Mouse (Mus musculus): ENCODE results near the gene B630019K06Rik. TPM values are rescaled to one million over a fixed set of nuclear protein-coding genes. Genes with fewer than 3 reads are reported as not detected.
"Not testable (repeated sequence)": the region's sequence is repeated elsewhere in the genome, so short reads cannot be mapped to it uniquely, and the experiment has no call there.

B630019K06Rik gene
- 2.0 and 2.6 TPM in 2 replicates for polyA plus RNA-seq (2015; fragmentation: Nextera tagmentation; extraction: Ambion mirVana)

DNA sequence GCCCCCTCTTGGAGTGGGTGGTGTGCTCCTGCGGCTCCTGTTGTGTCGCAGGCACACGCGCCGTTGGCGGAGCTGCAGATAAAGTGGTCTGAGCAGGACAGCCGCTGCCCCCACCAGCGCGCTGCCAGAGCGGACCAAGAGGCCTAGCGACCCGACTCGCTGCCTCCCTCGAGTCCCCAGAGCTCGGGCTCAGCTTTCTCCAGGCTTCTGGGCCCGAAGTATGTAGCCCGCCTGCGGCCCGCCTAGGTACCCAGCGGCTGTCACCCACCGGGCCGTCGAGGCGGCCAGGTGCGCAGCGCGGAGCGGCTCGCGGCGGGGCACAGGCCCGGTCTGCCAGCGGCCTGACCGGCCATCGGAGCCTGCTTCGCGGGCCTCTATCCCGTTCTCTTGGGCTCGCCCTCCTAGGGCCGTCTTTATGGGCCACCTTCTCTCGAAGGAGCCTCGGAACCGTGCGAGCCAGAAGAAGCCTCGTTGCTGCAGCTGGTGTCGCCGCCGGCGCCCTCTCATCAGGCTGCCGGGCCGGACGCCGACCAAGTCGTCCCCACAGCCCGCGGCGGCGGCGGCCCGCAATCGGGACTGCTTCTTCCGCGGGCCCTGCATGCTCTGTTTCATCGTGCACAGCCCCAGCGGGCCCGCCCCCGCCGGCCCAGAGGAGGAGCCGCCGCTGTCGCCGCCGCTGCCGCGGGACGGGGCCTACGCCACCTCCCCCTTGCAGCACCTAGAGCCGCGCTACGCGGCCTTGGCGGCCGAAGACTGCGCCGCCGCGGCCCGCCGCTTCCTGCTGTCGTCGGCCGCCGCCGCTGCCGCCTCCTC, at the start of gene B630019K06Rik:
B630019K06Rik (plus strand) TSS at position 40 of the 813 bp plus-strand sequence.
- peak; percentile 93 for ATAC-seq (ENCODE audit: insufficient read depth, low FRiP score)
- peak within 1 kb of the TSS; percentile 74 for H3K4me2 ChIP-seq (ENCODE audit: low read depth, low read length)
- H3K9ac ChIP-seq (ENCODE audit: low read length) = peak within 1 kb of the TSS; percentile 87
- WGBS = 14% methylated on average over 66 of the region's 95 CpGs
- H3K27ac ChIP-seq (ENCODE audit: low read length) = peak within 1 kb of the TSS; percentile 87
- no peaks in the 10 kb centered on the region for H3K27me3 ChIP-seq (ENCODE audit: control insufficient read depth, insufficient read depth, low read length)
- peak within 1 kb of the TSS; percentile 59 for H3K4me3 ChIP-seq (replicated peaks; ENCODE audit: low read length)
- H3K9me3 ChIP-seq (replicated peaks; ENCODE audit: control insufficient read depth, low read length) = no peaks in the 10 kb centered on the region
- H3K4me1 ChIP-seq (ENCODE audit: control insufficient read depth, insufficient read depth, low read length) = no peaks in the 10 kb centered on the region
- no peaks in the 10 kb centered on the region for H3K36me3 ChIP-seq (ENCODE audit: control insufficient read depth, insufficient read depth, low read length)

DNA sequence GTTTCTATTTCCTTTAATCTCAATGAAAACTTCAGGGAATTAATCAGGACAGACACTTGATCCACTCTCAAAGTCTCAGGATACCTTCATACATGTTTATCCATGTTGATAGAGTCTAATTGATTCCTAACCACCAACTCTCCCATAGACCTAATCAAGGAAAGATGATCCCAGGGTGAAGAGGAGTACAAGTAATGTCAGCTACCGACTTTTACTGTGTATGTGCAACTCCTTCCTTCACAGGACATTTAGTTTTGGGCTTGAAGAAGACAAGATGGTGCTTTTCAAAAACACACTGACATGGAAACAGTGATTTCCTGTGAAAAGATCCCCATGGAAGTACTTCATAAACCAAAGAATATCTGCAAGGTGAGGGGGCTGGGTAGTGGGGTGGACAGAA, 48.5 kb upstream of the B630019K06Rik start, which contains the start of gene Gm6592:
Gm6592 (plus strand) TSS at position 301 of the 400 bp plus-strand sequence.
- Histone ChIP-seq H3K4me2 (ENCODE audit: low read depth, low read length) (no peak within 1 kb of the TSS), H3K27me3 (ENCODE audit: control insufficient read depth, insufficient read depth, low read length) (no peaks in the 10 kb centered on the region), H3K9ac (ENCODE audit: low read length) (no peak within 1 kb of the TSS), H3K9me3 (replicated peaks; ENCODE audit: control insufficient read depth, low read length) (no peaks in the 10 kb centered on the region), H3K4me1 (ENCODE audit: control insufficient read depth, insufficient read depth, low read length) (no peaks in the 10 kb centered on the region), H3K36me3 (ENCODE audit: control insufficient read depth, insufficient read depth, low read length) (no peaks in the 10 kb centered on the region), H3K27ac (ENCODE audit: low read length) (no peak within 1 kb of the TSS), H3K4me3 (replicated peaks; ENCODE audit: low read length) (no peak within 1 kb of the TSS)
- 52% methylated on average over 1 of the region's 1 CpGs for WGBS
- no peak for ATAC-seq (ENCODE audit: insufficient read depth, low FRiP score)

DNA sequence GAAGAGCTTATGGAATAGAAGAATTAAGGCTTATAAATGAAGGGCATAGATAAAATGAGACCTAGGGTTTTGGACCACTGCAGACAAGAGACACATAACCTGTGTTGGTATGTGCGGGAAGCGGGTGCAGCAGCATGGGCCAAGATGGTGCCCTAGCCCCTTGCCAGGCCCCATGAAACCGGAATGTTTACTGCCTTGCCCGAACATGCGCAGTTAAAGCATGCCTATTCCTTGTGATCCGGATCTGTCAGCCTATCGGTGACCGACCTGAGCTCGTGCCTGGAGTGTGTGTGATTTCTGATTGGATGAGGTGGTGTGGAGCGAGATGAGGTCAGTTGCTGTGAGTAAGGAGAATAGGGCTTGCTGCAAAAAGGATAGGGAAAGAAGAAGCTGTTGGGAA, 39.7 kb upstream of the B630019K06Rik start:
- Histone ChIP-seq H3K4me3 (replicated peaks; ENCODE audit: low read length) (no peak overlapping the region), H3K36me3 (ENCODE audit: control insufficient read depth, insufficient read depth, low read length) (no peaks in the 10 kb centered on the region), H3K4me2 (ENCODE audit: low read depth, low read length) (no peak overlapping the region), H3K27ac (ENCODE audit: low read length) (no peak overlapping the region), H3K9me3 (replicated peaks; ENCODE audit: control insufficient read depth, low read length) (no peaks in the 10 kb centered on the region), H3K27me3 (ENCODE audit: control insufficient read depth, insufficient read depth, low read length) (no peaks in the 10 kb centered on the region), H3K9ac (ENCODE audit: low read length) (no peak overlapping the region), H3K4me1 (ENCODE audit: control insufficient read depth, insufficient read depth, low read length) (no peaks in the 10 kb centered on the region)
- no peak for ATAC-seq (ENCODE audit: insufficient read depth, low FRiP score)
- WGBS = 89% methylated on average over 10 of the region's 10 CpGs

DNA sequence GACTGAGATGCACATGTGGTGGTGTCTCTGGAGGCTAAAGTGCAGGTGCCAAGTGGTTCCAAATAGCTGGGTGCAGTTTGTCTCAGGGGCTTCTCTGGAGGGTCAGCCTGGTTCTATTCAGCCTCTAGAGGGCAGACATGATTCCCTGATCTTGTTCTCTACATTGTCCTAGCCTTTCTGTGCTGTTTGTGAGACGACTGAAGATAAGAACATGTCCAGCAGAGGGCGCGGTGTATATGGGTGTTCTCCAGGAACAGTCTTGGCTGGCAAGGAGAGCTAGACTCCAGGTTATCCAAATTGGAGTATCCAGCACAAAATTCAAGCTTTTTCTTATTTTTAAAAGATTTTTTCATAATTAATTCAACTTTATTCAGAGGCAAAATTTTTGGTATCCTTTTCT, 27.9 kb upstream of the B630019K06Rik start:
- ATAC-seq (ENCODE audit: insufficient read depth, low FRiP score); H3K4me2 ChIP-seq (ENCODE audit: low read depth, low read length): not testable (repeated sequence)
- WGBS = 3% methylated on average over 3 of the region's 3 CpGs

DNA sequence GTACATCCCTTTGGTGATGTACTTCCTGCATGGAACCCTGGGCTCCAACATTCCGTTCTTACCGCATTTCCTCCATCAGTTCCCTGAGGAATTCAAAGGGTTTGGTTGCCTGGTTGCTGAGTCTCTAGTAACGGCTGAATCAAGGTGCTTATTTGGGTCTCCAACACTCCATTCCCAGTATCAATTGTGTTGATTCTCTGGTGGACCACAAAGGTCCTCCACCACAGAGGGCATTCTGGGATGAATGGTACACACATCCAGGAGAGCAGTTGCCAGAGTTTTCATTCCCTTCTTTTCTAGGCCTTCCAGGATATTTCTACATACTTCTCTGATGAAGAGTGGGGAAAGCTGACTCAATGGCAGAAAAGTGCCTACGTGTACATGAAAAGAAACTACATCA, 18.2 kb upstream of the B630019K06Rik start, which contains the start of gene Gm5751:
Gm5751 (plus strand) TSS at position 301 of the 400 bp plus-strand sequence.
- ATAC-seq (ENCODE audit: insufficient read depth, low FRiP score); H3K4me2 ChIP-seq (ENCODE audit: low read depth, low read length); H3K9me3 ChIP-seq (replicated peaks; ENCODE audit: control insufficient read depth, low read length); H3K36me3 ChIP-seq (ENCODE audit: control insufficient read depth, insufficient read depth, low read length); H3K9ac ChIP-seq (ENCODE audit: low read length); H3K4me3 ChIP-seq (replicated peaks; ENCODE audit: low read length); H3K4me1 ChIP-seq (ENCODE audit: control insufficient read depth, insufficient read depth, low read length); H3K27ac ChIP-seq (ENCODE audit: low read length); H3K27me3 ChIP-seq (ENCODE audit: control insufficient read depth, insufficient read depth, low read length): not testable (repeated sequence)
- WGBS = 84% methylated on average over 3 of the region's 4 CpGs

More for the DNA sequence above, 27.9 kb upstream of the B630019K06Rik start:
- H3K9ac ChIP-seq (ENCODE audit: low read length); H3K4me3 ChIP-seq (replicated peaks; ENCODE audit: low read length); H3K36me3 ChIP-seq (ENCODE audit: control insufficient read depth, insufficient read depth, low read length); H3K9me3 ChIP-seq (replicated peaks; ENCODE audit: control insufficient read depth, low read length); H3K4me1 ChIP-seq (ENCODE audit: control insufficient read depth, insufficient read depth, low read length); H3K27me3 ChIP-seq (ENCODE audit: control insufficient read depth, insufficient read depth, low read length); H3K27ac ChIP-seq (ENCODE audit: low read length): not testable (repeated sequence)

DNA sequence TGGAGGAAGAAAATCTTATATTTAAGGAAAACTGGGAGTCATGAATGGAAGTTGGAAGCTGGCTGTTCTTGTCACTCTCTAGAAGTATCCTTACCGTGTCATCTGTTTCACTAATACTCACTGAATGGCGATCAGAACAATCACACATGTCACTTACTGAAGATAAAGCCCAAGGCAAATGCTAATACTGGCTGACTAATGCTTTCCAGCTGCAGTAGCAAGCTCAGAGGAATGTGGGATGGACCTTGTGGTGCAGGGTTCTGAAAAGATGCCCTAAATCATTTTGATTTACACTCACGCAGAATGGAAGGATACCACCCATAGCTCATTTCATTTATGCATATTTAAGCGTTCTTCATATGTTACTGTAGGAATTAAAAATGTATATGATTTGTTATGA, 7.8 kb upstream of the B630019K06Rik start:
- no peak for ATAC-seq (ENCODE audit: insufficient read depth, low FRiP score)
- WGBS = 70% methylated on average over 4 of the region's 4 CpGs
- no peak overlapping the region for H3K4me3 ChIP-seq (replicated peaks; ENCODE audit: low read length)

DNA sequence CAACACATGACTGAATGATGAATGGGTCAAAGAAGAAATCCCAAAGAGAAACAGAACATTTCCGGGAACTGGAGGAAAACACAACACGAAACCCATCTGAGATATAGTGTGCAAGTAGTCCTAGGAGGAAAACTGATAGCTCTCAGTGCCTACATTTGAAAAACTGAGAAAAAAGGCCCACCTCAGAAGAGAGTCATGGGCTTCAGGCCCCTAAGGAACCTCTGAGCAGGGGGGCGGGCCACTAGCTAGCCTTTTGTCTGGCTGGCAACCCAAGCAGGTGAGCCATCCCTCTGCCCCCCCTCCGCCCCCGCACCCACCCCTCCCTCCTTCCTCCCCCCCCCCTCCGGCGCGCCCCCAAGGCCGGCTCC, 223 bp upstream of the B630019K06Rik start:
- peak; percentile 30; the same call in 1 of the 2 replicates for ATAC-seq (ENCODE audit: insufficient read depth, low FRiP score)
- H3K27me3 ChIP-seq (ENCODE audit: control insufficient read depth, insufficient read depth, low read length) = no peaks in the 10 kb centered on the region
- H3K9ac ChIP-seq (ENCODE audit: low read length) = peak overlapping the region; percentile 87
- 18% methylated on average over 3 of the region's 9 CpGs for WGBS
- no peaks in the 10 kb centered on the region for H3K9me3 ChIP-seq (replicated peaks; ENCODE audit: control insufficient read depth, low read length)
- H3K27ac ChIP-seq (ENCODE audit: low read length) = no peak overlapping the region
- no peaks in the 10 kb centered on the region for H3K4me1 ChIP-seq (ENCODE audit: control insufficient read depth, insufficient read depth, low read length)
- peak overlapping the region; percentile 74 for H3K4me2 ChIP-seq (ENCODE audit: low read depth, low read length)
- peak overlapping the region; percentile 59 for H3K4me3 ChIP-seq (replicated peaks; ENCODE audit: low read length)
- H3K36me3 ChIP-seq (ENCODE audit: control insufficient read depth, insufficient read depth, low read length) = no peaks in the 10 kb centered on the region

More for the DNA sequence above, 7.8 kb upstream of the B630019K06Rik start:
- Histone ChIP-seq H3K27ac (ENCODE audit: low read length) (no peak overlapping the region), H3K36me3 (ENCODE audit: control insufficient read depth, insufficient read depth, low read length) (no peaks in the 10 kb centered on the region), H3K27me3 (ENCODE audit: control insufficient read depth, insufficient read depth, low read length) (no peaks in the 10 kb centered on the region), H3K4me1 (ENCODE audit: control insufficient read depth, insufficient read depth, low read length) (no peaks in the 10 kb centered on the region), H3K4me2 (ENCODE audit: low read depth, low read length) (no peak overlapping the region), H3K9ac (ENCODE audit: low read length) (no peak overlapping the region), H3K9me3 (replicated peaks; ENCODE audit: control insufficient read depth, low read length) (no peaks in the 10 kb centered on the region)

DNA sequence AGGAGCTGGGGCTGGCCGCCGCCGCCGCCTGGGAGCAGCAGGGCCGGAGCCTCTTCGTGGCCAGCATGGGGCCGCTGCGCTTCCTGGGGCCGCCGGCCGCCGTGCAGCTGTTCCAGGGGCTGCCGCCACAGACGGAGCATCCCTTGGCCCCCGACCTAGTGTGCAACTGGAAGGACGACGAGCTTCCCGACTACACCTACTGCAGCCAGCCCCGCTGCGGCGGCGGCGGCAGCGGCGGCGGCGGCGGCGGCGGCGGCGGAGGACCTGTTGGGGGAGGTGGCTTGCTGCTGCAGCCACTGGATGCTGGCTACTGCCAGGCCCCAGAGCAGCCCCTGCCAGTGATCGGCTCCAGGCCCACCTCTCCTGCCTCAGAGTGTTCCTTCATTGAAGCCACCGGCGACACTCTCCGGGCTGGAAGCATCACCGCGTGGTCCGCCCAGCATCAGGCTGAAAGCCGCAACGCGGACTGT, 1.0 kb downstream of the B630019K06Rik start:
- peak overlapping the region; percentile 87 for H3K27ac ChIP-seq (ENCODE audit: low read length)
- no peaks in the 10 kb centered on the region for H3K27me3 ChIP-seq (ENCODE audit: control insufficient read depth, insufficient read depth, low read length)
- no peaks in the 10 kb centered on the region for H3K9me3 ChIP-seq (replicated peaks; ENCODE audit: control insufficient read depth, low read length)
- peak overlapping the region; percentile 87 for H3K9ac ChIP-seq (ENCODE audit: low read length)
- no peaks in the 10 kb centered on the region for H3K4me1 ChIP-seq (ENCODE audit: control insufficient read depth, insufficient read depth, low read length)
- H3K4me2 ChIP-seq (ENCODE audit: low read depth, low read length) = peak overlapping the region; percentile 74
- H3K4me3 ChIP-seq (replicated peaks; ENCODE audit: low read length) = peak overlapping the region; percentile 59
- no peaks in the 10 kb centered on the region for H3K36me3 ChIP-seq (ENCODE audit: control insufficient read depth, insufficient read depth, low read length)
- 17% methylated on average over 36 of the region's 42 CpGs for WGBS
- ATAC-seq (ENCODE audit: insufficient read depth, low FRiP score) = peak; percentile 35

DNA sequence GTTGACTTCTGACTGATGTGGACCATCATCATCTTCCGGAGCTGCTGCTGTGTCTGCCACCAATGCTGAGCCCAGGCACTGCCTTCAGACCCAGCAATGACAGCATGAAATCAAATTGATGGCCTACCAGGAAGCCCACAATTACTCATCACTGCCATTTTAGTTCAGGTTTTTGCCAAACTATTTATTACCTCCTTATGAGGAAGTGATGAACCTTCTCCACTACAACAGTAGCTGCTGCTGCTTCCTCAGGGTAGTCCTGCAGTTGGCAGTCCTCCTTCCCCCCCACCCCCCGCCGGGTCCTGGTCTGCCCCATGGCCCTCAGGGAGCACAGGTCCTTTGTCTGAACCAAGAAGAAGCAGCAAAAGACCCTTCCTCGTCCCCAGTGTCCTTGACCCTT, 8.6 kb downstream of the B630019K06Rik start:
- H3K36me3 ChIP-seq (ENCODE audit: control insufficient read depth, insufficient read depth, low read length) = no peaks in the 10 kb centered on the region

More for the DNA sequence above, 8.6 kb downstream of the B630019K06Rik start:
- H3K27me3 ChIP-seq (ENCODE audit: control insufficient read depth, insufficient read depth, low read length) = no peaks in the 10 kb centered on the region
- no peaks in the 10 kb centered on the region for H3K4me1 ChIP-seq (ENCODE audit: control insufficient read depth, insufficient read depth, low read length)
- H3K9ac ChIP-seq (ENCODE audit: low read length) = no peak overlapping the region
- no peak overlapping the region for H3K4me2 ChIP-seq (ENCODE audit: low read depth, low read length)
- 67% methylated on average over 4 of the region's 4 CpGs for WGBS
- H3K4me3 ChIP-seq (replicated peaks; ENCODE audit: low read length) = no peak overlapping the region
- ATAC-seq (ENCODE audit: insufficient read depth, low FRiP score) = no peak
- H3K27ac ChIP-seq (ENCODE audit: low read length) = no peak overlapping the region
- H3K9me3 ChIP-seq (replicated peaks; ENCODE audit: control insufficient read depth, low read length) = no peaks in the 10 kb centered on the region
